Mouse (Mus musculus) neural tube, embryonic 14.5 days (tissue): ENCODE measurements around the gene Dppa3. TPM values are rescaled to one million over a fixed set of nuclear protein-coding genes. Genes with fewer than 3 reads are reported as not detected.

Source experiments
- ATAC-seq: fragments of 200-750 bp; cut with Nextera tagmentation; 2 replicates; pipeline ENCODE4 v1.8.0; 2017; ENCODE audit warnings: low read depth, mild to moderate bottlenecking, moderate TSS enrichment, moderate library complexity
- H3K27ac ChIP-seq: fragments of 300-500 bp; sonication (generic); 2 replicates; pipeline ENCODE4 v1.5.1; 2014; ENCODE audit warnings: low read depth, mild to moderate bottlenecking, control low read depth, low read length, moderate library complexity, mixed read lengths
- H3K27me3 ChIP-seq: fragments of 300-500 bp; sonication (generic); 2 replicates; pipeline ENCODE4 v1.6.1; 2014; ENCODE audit warnings: low read length; ENCODE audit not compliant: control insufficient read depth, insufficient read depth
- H3K36me3 ChIP-seq: fragments of 300-500 bp; sonication (generic); 2 replicates; pipeline ENCODE4 v1.6.1; 2014; ENCODE audit warnings: low read length, mixed read lengths; ENCODE audit not compliant: control insufficient read depth, insufficient read depth
- H3K4me1 ChIP-seq: fragments of 300-500 bp; sonication (generic); 2 replicates; pipeline ENCODE4 v1.6.1; 2014; ENCODE audit warnings: low read length; ENCODE audit not compliant: control insufficient read depth, insufficient read depth
- H3K4me2 ChIP-seq: fragments of 300-500 bp; sonication (generic); 2 replicates; pipeline ENCODE4 v1.6.1; 2014; ENCODE audit warnings: mild to moderate bottlenecking, low read depth, low read length, control low read depth
- H3K4me3 ChIP-seq: fragments of 300-500 bp; sonication (generic); 2 replicates; pipeline ENCODE4 v1.5.1; 2014; ENCODE audit warnings: low read depth, low read length, control low read depth, mixed read lengths
- H3K9ac ChIP-seq: fragments of 300-500 bp; sonication (generic); replicated peaks from 2 replicates; pipeline ENCODE4 v1.6.1; 2014; ENCODE audit warnings: low read depth, mild to moderate bottlenecking, control low read depth, low read length, mixed read lengths
- H3K9me3 ChIP-seq: fragments of 300-500 bp; sonication (generic); 2 replicates; pipeline ENCODE4 v1.6.1; 2016; ENCODE audit warnings: low read length; ENCODE audit not compliant: control insufficient read depth
- WGBS: fragments of 180-500 bp; shearing (Covaris S2); extraction: QIAGEN DNeasy Blood & Tissue Kit; methylation state at CpG from one replicate; pipeline ENCODE4 v1.1.7; 2014; 5-methylcytosine and 5-hydroxymethylcytosine counted together
- polyA plus RNA-seq: library from polyadenylated mRNA; unstranded; fragments of >200 nt; fragmentation: Nextera tagmentation; extraction: Ambion mirVana; gene quantifications from 2 replicates; pipeline ENCODE4 v1.2.1, GENCODE M21; 2014

Dppa3 gene
- polyA plus RNA-seq = not detected in 2 replicates

DNA sequence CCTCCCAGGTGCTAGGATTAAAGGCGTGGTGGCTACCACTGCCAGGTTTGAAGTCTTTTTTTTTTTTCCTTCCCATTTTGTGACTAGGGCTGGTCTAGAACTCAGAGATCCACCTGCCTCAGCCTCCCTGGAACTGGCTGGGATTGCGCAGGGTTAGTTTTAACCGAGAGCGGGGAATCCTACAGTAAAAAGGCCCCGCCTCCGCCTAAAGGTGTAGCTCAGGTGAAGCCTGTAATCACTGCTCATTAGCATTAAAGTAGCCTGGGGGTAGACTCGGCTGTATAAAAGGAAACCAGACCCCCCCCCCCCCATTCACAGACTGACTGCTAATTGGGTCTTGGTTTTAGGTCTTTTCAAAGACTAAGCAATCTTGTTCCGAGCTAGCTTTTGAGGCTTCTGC lies at the start of gene Dppa3:
Gene Dppa3, plus strand, starts transcription at position 301 of the 400 bp plus-strand sequence.
- H3K36me3 ChIP-seq = no peaks in the 10 kb centered on the region
- H3K4me3 ChIP-seq = no peak within 1 kb of the TSS
- H3K4me1 ChIP-seq = no peaks in the 10 kb centered on the region
- H3K9me3 ChIP-seq = no peaks in the 10 kb centered on the region
- no peak within 1 kb of the TSS for H3K4me2 ChIP-seq
- no peak within 1 kb of the TSS for H3K9ac ChIP-seq
- WGBS = 92% methylated on average over 8 of the region's 8 CpGs
- no peaks in the 10 kb centered on the region for H3K27me3 ChIP-seq
- H3K27ac ChIP-seq = no peak within 1 kb of the TSS
- no peak for ATAC-seq

DNA sequence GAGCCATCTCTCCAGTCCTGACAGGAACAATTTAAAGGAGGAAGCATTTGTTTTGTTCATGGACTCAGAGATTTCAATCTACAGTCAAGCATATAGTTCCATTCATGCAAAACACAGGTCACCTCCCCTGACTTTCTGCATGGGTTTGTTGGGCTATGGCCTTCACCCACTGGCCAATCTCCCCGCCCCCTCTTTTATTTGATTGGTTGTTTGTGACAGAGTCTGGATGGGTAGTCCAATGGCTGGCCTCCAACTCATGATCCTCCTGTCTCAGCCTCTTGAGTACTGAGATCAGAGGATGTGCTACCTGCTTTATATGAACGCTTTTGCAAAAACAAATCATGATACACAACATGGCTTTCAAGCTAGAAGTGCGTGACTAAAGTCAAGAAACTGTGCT lies 49.2 kb upstream of the Dppa3 start:
- Histone ChIP-seq H3K27ac (no peak overlapping the region), H3K36me3 (no peaks in the 10 kb centered on the region), H3K4me2 (no peak overlapping the region), H3K27me3 (no peaks in the 10 kb centered on the region), H3K9ac (no peak overlapping the region), H3K4me3 (no peak overlapping the region), H3K4me1 (no peaks in the 10 kb centered on the region), H3K9me3 (no peaks in the 10 kb centered on the region)
- ATAC-seq = no peak
- WGBS = 94% methylated on average over 3 of the region's 3 CpGs

DNA sequence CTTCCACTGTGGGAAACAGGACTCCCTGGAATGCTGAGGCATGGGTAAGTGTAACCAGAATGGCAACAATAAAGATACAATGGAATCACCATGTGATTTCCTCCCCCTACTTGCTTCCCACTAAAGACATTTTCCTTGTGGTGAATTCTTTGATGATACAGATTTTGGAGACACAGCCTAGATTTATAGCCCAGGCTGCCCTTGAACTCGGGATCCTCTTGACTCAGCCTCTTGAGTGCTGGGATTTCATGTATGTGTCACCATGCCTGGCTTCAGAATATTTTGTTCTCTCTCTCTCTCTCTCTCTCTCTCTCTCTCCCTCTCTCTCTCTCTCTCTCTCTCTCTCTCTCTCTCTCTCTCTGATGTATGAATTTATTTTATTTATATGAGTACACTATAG lies 47.1 kb upstream of the Dppa3 start:
- H3K9me3 ChIP-seq = no peaks in the 10 kb centered on the region
- WGBS = 82% methylated on average over 1 of the region's 1 CpGs
- no peaks in the 10 kb centered on the region for H3K36me3 ChIP-seq
- no peak overlapping the region for H3K4me2 ChIP-seq
- no peaks in the 10 kb centered on the region for H3K27me3 ChIP-seq
- H3K9ac ChIP-seq = no peak overlapping the region
- no peak overlapping the region for H3K27ac ChIP-seq
- no peak for ATAC-seq
- no peak overlapping the region for H3K4me3 ChIP-seq
- no peaks in the 10 kb centered on the region for H3K4me1 ChIP-seq

DNA sequence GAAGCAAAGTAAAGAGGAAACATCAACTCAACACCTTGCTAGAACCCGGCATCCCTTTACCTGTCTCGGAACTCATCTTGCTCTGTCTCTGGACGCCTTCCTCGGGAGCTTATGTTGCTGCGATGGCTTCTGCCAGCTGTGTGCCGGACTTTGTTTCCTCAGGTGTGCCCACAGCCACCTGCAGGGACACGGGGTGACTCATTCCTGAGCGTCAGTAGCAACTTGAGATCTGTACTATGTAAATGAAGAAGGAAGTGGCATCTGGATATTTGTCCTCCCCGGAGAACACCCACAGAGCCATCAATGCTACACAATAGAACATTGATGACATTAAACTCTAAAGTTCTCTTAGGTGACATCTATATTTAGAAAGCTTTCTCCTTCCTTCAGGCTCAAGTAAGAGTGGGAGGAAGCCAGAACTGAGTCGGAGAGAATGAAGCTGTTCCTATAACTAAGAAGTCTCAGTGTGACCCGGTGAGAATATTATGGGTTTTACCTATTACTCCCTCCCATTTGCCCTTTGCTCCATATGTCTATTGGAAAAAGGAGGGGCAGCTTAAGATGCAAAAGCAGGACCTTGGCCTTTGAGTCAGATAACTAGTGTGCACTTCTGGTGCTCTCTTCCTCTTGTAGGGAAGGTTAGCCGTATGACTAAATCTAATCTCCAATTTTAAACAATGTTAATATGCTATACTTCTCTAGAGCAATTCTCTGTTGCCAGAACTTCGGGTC lies 35.0 kb upstream of the Dppa3 start:
- Histone ChIP-seq H3K27ac (no peak overlapping the region), H3K4me3 (no peak overlapping the region), H3K4me2 (no peak overlapping the region), H3K9ac (no peak overlapping the region), H3K36me3 (no peaks in the 10 kb centered on the region), H3K4me1 (no peaks in the 10 kb centered on the region), H3K27me3 (no peaks in the 10 kb centered on the region), H3K9me3 (no peaks in the 10 kb centered on the region)
- no peak for ATAC-seq
- 88% methylated on average over 13 of the region's 13 CpGs for WGBS

DNA sequence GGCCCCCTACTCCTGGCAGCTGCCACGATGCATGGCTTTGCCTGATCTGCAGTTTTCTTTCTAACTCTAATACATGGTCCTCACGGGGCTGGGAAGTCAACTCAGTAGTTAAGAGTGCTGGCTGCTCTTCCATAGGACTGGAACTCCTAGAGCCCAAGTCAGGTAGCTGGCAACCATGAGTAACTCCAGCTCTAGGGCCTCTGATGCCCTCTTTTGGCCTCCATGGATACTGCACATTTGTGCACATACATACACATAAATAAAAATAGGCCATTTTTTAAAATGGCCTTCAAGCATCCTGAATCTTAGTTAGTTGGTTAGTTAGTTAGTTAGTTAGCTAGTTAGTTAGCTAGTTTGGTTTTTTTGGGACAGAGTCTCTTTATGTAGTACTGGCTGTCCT lies 33.3 kb upstream of the Dppa3 start:
- Histone ChIP-seq H3K4me2 (no peak overlapping the region), H3K4me3 (no peak overlapping the region), H3K27me3 (no peaks in the 10 kb centered on the region), H3K4me1 (no peaks in the 10 kb centered on the region), H3K27ac (no peak overlapping the region), H3K9ac (no peak overlapping the region), H3K9me3 (no peaks in the 10 kb centered on the region), H3K36me3 (no peaks in the 10 kb centered on the region)
- no peak for ATAC-seq
- WGBS = 80% methylated on average over 2 of the region's 2 CpGs

DNA sequence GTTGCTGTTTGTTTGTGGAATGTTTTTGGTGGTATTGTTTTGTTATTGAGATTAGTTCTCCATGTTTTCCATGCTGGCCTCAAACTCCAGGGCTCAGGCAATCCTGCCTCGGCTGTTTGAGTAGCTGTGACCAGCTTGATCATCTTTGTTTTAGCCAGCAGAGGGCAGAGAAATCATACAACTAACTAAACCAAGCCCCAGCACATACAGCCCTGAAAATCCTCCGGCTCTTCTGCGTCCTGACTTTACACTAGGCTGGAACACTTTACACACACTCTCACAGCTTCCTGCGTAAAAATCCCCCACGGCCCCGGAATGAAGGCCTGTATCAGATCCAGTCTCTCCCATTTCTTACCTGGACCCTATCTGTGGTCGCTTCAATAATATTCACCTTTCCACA lies 30.6 kb upstream of the Dppa3 start:
- Histone ChIP-seq H3K36me3 (no peaks in the 10 kb centered on the region), H3K4me3 (no peak overlapping the region), H3K9me3 (no peaks in the 10 kb centered on the region), H3K4me1 (no peaks in the 10 kb centered on the region), H3K27ac (no peak overlapping the region), H3K4me2 (no peak overlapping the region), H3K9ac (no peak overlapping the region), H3K27me3 (no peaks in the 10 kb centered on the region)
- WGBS = 40% methylated on average over 7 of the region's 7 CpGs
- ATAC-seq = peak; percentile 69; the same call in 1 of the 2 replicates

DNA sequence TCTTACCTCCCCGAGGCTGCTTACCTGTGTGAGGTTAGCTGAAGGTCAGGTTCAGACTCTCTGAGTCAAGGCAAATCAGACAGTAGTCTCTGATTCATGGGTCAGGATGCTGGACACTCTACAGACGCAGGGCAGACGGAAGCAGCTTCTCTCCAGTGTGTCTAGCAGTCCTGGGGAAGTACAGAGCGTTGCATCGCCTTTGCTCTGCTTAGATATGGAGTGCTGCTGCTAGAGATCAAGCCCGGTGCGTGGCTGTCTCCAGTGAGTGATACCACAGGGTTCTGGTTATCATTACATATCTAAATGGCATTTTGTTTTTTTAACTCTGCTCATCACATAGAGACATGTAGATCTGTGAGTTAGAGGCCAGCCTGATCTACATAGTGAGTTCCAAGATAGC lies 29.6 kb upstream of the Dppa3 start:
- H3K4me3 ChIP-seq = no peak overlapping the region
- H3K4me2 ChIP-seq = no peak overlapping the region
- no peaks in the 10 kb centered on the region for H3K4me1 ChIP-seq
- H3K27me3 ChIP-seq = no peaks in the 10 kb centered on the region
- ATAC-seq = no peak
- H3K36me3 ChIP-seq = no peaks in the 10 kb centered on the region
- WGBS = 87% methylated on average over 7 of the region's 7 CpGs
- no peak overlapping the region for H3K9ac ChIP-seq
- H3K27ac ChIP-seq = no peak overlapping the region
- H3K9me3 ChIP-seq = no peaks in the 10 kb centered on the region

DNA sequence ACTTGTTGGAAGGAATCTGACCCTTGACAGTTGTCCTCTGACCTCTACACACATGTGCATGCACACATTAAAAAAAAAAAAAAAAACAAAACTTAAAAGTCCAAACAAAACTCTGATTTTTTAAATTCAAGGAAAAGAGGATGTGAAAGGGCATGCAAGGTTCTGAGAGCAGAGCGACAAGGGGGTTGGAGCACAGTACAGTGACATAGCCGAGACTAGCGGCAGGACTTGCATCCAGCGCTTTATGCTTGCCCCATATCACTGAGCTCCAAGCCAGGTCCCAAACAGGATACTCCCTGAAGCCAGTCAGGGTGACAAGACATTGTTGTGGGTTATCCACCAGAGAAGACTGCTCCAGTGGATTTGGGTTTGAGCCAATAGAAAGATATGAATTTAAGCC lies 28.2 kb upstream of the Dppa3 start:
- no peaks in the 10 kb centered on the region for H3K27me3 ChIP-seq
- 94% methylated on average over 4 of the region's 4 CpGs for WGBS
- no peak for ATAC-seq

DNA sequence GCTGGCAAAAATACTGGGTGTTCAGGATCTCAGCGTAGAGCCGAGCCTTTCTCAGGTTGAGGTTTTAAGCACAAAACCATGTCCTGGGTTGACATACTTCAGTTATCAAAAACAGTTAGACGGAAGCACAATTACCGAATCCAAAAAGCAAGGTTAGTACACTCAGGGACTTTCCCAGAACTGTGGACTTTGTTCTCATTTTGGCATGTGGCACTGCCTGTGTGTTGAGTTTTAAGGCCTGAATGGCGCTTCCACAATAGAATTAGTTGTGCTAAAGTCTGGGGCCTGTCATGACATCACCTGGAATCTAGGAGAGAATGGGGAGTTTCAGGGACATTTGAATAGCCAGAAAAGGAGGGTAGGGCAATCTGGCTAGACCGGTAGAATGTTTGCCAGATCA lies 27.8 kb upstream of the Dppa3 start:
- ATAC-seq = no peak
- Histone ChIP-seq H3K36me3 (no peaks in the 10 kb centered on the region), H3K4me2 (no peak overlapping the region), H3K4me3 (no peak overlapping the region), H3K27me3 (no peaks in the 10 kb centered on the region), H3K9me3 (no peaks in the 10 kb centered on the region), H3K9ac (no peak overlapping the region), H3K4me1 (no peaks in the 10 kb centered on the region), H3K27ac (no peak overlapping the region)
- 92% methylated on average over 6 of the region's 6 CpGs for WGBS

More for the DNA sequence above, 28.2 kb upstream of the Dppa3 start:
- H3K9me3 ChIP-seq = no peaks in the 10 kb centered on the region
- H3K27ac ChIP-seq = no peak overlapping the region
- H3K9ac ChIP-seq = no peak overlapping the region
- H3K36me3 ChIP-seq = no peaks in the 10 kb centered on the region
- H3K4me1 ChIP-seq = no peaks in the 10 kb centered on the region
- H3K4me2 ChIP-seq = no peak overlapping the region
- H3K4me3 ChIP-seq = no peak overlapping the region
